Mouse (Mus musculus) heart, embryonic 14.5 days (tissue): ENCODE measurements around the gene Agxt. TPM values are rescaled to one million over a fixed set of nuclear protein-coding genes. Genes with fewer than 3 reads are reported as not detected.

Experiments
- ATAC-seq: fragments of 200-750 bp; cut with Nextera tagmentation; 2 replicates; pipeline ENCODE4 v1.8.0; 2017; ENCODE audit warnings: low read depth, moderate TSS enrichment; ENCODE audit not compliant: insufficient number of reproducible peaks, insufficient read depth, low FRiP score
- H3K27ac ChIP-seq, 2 experiments: fragments of 200-500 bp in 1 of 2; fragments of 300-500 bp in 1 of 2; sonication (generic) in 1 of 2; replicated peaks in 1 of 2; 2 replicates each; pipeline ENCODE4 v1.5.1; 2012 to 2014; ENCODE audit warnings: low read depth in 2 of 2, low read length in 2 of 2, control low read depth in 1 of 2, mild to moderate bottlenecking in 1 of 2, mixed read lengths in 1 of 2; ENCODE audit not compliant: control insufficient read depth in 1 of 2, insufficient read depth in 1 of 2
- H3K27me3 ChIP-seq: fragments of 300-500 bp; sonication (generic); 2 replicates; pipeline ENCODE4 v1.6.1; 2014; ENCODE audit warnings: mild to moderate bottlenecking, low read length, control low read depth; ENCODE audit not compliant: control insufficient read depth, insufficient read depth
- H3K36me3 ChIP-seq: fragments of 300-500 bp; sonication (generic); 2 replicates; pipeline ENCODE4 v1.6.1; 2014; ENCODE audit warnings: mild to moderate bottlenecking, control low read depth, low read length, mixed read lengths; ENCODE audit not compliant: control insufficient read depth, insufficient read depth
- H3K4me1 ChIP-seq, 2 experiments: fragments of 200-500 bp in 1 of 2; fragments of 300-500 bp in 1 of 2; sonication (generic) in 1 of 2; 2 replicates each; pipeline ENCODE4 v1.6.1; 2012 to 2014; ENCODE audit warnings: low read length in 2 of 2, control low read depth in 1 of 2, mixed read lengths in 1 of 2; ENCODE audit not compliant: control insufficient read depth in 2 of 2, insufficient read depth in 2 of 2
- H3K4me2 ChIP-seq: fragments of 300-500 bp; sonication (generic); 2 replicates; pipeline ENCODE4 v1.6.1; 2014; ENCODE audit warnings: mild to moderate bottlenecking, low read length
- H3K4me3 ChIP-seq, 2 experiments: fragments of 200-500 bp in 1 of 2; fragments of 300-500 bp in 1 of 2; sonication (generic) in 1 of 2; 2 replicates each; pipeline ENCODE4 v1.5.1; 2012 to 2014; ENCODE audit warnings: low read length in 2 of 2, mild to moderate bottlenecking in 2 of 2, control low read depth in 1 of 2, low read depth in 1 of 2, moderate library complexity in 1 of 2; ENCODE audit not compliant: control insufficient read depth in 1 of 2, insufficient read depth in 1 of 2
- H3K9ac ChIP-seq: fragments of 300-500 bp; sonication (generic); 2 replicates; pipeline ENCODE4 v1.6.1; 2014; ENCODE audit warnings: mild to moderate bottlenecking, low read length
- H3K9me3 ChIP-seq: fragments of 300-500 bp; sonication (generic); 2 replicates; pipeline ENCODE4 v1.6.1; 2016; ENCODE audit warnings: low read length, control low read depth; ENCODE audit not compliant: control insufficient read depth
- WGBS: fragments of 180-500 bp; shearing (Covaris S2); extraction: QIAGEN DNeasy Blood & Tissue Kit; methylation state at CpG from one replicate; pipeline ENCODE4 v1.1.7; 2014; 5-methylcytosine and 5-hydroxymethylcytosine counted together
- polyA plus RNA-seq: library from polyadenylated mRNA; unstranded; fragments of >200 nt; fragmentation: Nextera tagmentation; extraction: Ambion mirVana; gene quantifications from 2 replicates; pipeline ENCODE4 v1.2.1, GENCODE M21; 2014

Gene Agxt
- polyA plus RNA-seq, 1 experiment from 2014 or later, result not detected

DNA sequence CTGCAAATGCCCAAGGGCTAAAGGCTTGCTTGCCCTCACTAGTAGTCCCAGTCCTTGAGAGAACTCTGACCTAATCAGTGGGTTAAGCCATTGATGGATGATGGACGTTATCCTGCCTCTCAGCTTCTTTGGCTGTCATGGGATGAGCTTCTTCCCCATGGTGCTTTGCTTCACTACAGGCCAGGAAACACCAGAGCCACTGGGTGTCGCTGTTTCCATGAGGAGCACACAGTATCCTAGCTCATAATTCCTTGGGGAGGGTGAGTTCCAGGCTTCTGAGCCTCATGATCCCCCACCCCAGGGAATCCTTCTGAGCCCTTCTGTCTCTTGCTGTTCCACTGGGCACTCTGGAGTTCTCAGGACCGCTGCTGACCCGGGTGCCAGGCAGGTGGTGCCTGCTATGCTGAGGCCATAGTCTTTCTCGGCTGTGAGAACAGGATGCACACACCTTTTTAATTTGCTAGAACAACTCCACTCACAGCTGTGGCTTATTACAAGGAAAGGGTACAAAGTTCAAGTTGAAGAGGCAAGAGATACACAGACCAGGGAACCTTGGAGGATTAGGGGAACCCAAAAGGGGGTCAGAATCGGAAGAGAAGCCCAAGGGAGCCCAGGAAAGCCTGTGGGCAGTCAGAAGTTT is 6.2 kb upstream of the Agxt start:
- no peaks in the 10 kb centered on the region for H3K36me3 ChIP-seq
- no peak for ATAC-seq
- no peaks in the 10 kb centered on the region for H3K9me3 ChIP-seq
- H3K27me3 ChIP-seq, result peaks cover 7% of the 10 kb centered on the region
- WGBS, result 26% methylated on average over 6 of the region's 6 CpGs
- no peak overlapping the region for H3K4me3 ChIP-seq
- no peak overlapping the region for H3K4me2 ChIP-seq
- no peaks in the 10 kb centered on the region for H3K4me1 ChIP-seq
- H3K9ac ChIP-seq, result no peak overlapping the region
- no peak overlapping the region for H3K27ac ChIP-seq

DNA sequence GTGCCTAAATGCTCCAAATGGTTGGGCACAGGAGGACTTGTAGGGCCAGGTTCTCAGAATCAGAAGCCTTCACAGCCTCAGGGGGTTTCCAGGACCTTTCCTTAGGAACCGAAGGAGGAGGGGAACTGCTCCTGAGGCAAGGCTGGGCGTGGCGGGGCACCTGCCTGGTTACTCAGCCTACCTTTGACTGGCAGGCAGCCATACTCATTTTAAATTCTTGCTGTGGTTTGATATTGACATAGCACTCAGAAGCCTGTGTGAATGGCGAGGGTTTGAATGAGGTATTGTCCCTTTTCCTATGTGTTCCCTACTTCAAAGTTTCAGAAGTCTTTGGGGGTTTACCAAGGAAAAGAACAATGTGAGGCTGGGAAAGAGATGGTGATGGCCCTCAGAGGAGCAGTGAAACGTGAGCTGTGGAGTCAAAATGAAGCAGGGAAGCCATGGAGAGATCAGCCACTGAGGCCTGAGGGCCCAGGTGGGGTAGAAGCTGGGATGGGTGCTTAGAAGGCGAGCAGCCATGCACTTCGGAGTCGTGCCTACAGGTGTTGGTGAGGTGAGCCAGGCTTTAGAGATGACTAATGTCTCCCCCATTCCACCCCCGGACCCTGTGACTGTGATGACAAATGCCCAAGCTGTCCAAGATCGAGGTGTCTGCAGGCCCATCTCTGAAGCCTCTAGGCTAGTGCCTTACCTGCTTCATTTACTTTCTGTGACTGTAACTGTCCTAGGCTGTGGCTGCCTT is 4.6 kb upstream of the Agxt start:
- ATAC-seq, result no peak
- Histone ChIP-seq H3K4me2 (no peak overlapping the region), H3K36me3 (no peaks in the 10 kb centered on the region), H3K27ac (no peak overlapping the region), H3K9ac (no peak overlapping the region), H3K27me3 (peaks cover 7% of the 10 kb centered on the region), H3K4me3 (no peak overlapping the region), H3K4me1 (no peaks in the 10 kb centered on the region; a peak in 1 of 4 replicates), H3K9me3 (no peaks in the 10 kb centered on the region)
- 73% methylated on average over 10 of the region's 10 CpGs for WGBS

DNA sequence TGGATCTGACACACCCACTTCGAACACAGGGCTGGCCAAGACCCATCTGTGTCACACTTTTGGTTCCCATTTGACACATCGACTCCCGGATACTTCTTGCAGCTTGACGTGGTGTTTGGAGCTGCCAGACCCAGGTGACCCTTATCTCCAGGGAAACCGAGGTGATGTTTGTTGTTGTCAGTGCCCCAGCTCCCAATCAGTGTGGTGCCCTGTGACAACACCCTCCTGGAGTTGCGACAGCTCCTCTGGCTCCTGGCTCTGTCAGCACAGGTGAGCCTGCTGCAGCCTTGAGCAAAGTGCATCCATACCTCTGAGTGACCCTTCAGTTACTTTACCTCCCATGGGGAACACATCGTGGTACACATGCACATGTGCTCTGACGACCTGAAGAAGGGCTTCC is 2.4 kb upstream of the Agxt start:
- Histone ChIP-seq H3K4me1 (peaks cover 0 to 2% of the 10 kb centered on the region in 2 experiments; a peak in 1 of 4 replicates), H3K9ac (no peak overlapping the region), H3K27ac (no peak overlapping the region), H3K4me2 (no peak overlapping the region), H3K27me3 (peaks cover 7% of the 10 kb centered on the region), H3K9me3 (no peaks in the 10 kb centered on the region), H3K4me3 (no peak overlapping the region), H3K36me3 (no peaks in the 10 kb centered on the region)
- WGBS, result 51% methylated on average over 8 of the region's 8 CpGs
- ATAC-seq, result no peak

DNA sequence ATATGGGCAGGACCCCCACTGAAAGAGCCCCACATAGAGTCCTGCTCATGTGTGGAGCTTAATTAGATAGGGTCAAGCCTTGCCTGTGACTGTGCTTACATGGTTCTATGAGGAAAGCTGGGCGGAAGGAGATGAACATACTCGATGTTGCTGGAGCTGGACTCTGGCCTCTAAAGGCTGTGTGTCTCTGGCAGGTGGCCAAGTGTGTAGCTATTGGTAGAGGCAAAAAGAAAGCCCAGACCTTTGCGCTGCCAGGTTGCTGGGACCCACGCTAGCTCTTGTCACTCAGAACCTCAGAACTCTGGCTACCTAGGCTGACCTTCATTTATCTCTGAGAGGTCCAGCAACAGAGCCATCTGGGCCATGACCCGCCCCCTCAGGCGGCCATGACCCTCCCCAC is 3.5 kb downstream of the Agxt start:
- H3K27ac ChIP-seq, result no peak overlapping the region
- H3K36me3 ChIP-seq, result no peaks in the 10 kb centered on the region
- H3K4me3 ChIP-seq, result no peak overlapping the region
- H3K27me3 ChIP-seq, result peaks cover 19% of the 10 kb centered on the region
- H3K9ac ChIP-seq, result no peak overlapping the region
- H3K4me2 ChIP-seq, result no peak overlapping the region
- no peak for ATAC-seq
- no peaks in the 10 kb centered on the region for H3K9me3 ChIP-seq
- H3K4me1 ChIP-seq, result peaks cover 4 to 6% of the 10 kb centered on the region in 2 experiments; a peak in 3 of 4 replicates
- WGBS, result 59% methylated on average over 6 of the region's 6 CpGs

DNA sequence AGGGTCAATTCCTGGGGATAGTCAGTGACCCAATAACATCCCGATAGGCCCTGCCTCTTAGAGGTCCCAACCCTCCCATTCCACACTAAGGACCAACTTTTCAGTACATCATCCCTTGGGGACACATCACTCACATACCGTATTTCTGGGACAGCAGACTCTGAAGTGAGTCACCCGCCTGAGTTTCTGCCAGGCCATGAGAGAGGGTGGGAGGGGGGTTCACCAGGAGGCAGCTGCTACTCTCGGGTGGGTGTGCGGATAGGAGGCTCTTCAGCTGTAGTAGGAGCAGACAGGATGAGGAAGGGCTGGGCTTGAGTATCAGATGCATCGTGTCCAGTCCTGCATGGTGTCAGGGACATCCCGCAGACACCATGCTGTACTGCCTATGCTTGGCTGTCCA is 4.7 kb downstream of the Agxt start:
- H3K27ac ChIP-seq, result no peak overlapping the region
- H3K4me3 ChIP-seq, result no peak overlapping the region
- no peaks in the 10 kb centered on the region for H3K9me3 ChIP-seq
- no peak overlapping the region for H3K4me2 ChIP-seq
- peaks cover 19% of the 10 kb centered on the region for H3K27me3 ChIP-seq
- 55% methylated on average over 7 of the region's 7 CpGs for WGBS
- no peak overlapping the region for H3K9ac ChIP-seq
- peaks cover 15 to 18% of the 10 kb centered on the region in 2 experiments for H3K4me1 ChIP-seq
- H3K36me3 ChIP-seq, result no peaks in the 10 kb centered on the region
- ATAC-seq, result no peak

DNA sequence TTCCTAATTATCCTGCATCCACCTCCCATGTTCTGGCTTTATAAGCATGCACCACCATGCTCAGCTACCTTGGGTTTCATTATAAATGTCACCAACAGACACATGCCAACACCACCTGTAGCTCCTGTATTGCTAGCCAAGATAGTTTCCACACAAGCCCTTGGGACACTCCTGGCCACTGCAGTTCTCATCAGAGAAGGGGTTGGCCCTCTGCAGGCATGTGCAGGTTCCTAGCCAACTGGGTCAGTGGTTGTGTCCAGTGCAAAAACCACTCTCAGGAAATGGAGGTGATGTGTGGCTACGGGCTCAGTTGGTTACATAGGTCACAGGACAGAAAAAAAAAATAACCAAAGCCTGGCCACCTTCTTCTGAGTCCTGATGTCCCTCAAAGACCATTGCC is 7.8 kb downstream of the Agxt start:
- no peaks in the 10 kb centered on the region for H3K9me3 ChIP-seq
- H3K4me3 ChIP-seq, result no peak overlapping the region
- H3K4me2 ChIP-seq, result no peak overlapping the region
- ATAC-seq, result no peak
- WGBS, result 82% methylated on average over 1 of the region's 1 CpGs
- peaks cover 13 to 18% of the 10 kb centered on the region in 2 experiments for H3K4me1 ChIP-seq
- H3K27me3 ChIP-seq, result peaks cover 31% of the 10 kb centered on the region
- H3K36me3 ChIP-seq, result no peaks in the 10 kb centered on the region
- no peak overlapping the region for H3K27ac ChIP-seq
- no peak overlapping the region for H3K9ac ChIP-seq

DNA sequence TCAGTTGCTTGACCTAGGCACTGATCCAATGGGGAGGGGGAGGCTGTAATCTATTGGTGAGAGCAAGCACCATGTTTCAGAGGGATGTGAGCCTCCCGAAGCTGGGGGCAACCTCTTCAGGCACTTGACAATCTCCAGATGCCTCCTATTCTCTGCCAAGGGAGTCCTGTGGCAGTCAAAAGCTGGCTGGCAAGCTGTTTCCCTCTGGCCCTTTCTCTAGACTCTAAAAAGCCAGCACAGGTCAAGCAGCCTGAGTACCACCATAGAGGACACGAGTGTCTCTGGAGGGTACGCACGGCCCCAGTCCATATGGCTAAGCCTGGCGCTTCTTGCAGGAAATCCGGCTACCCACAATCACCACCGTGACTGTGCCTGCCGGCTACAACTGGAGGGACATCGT is 9.1 kb downstream of the Agxt start:
- Histone ChIP-seq H3K4me2 (peak overlapping the region; percentile 11; the same call in 1 of the 2 replicates), H3K27me3 (peaks cover 35% of the 10 kb centered on the region), H3K9ac (no peak overlapping the region), H3K36me3 (no peaks in the 10 kb centered on the region), H3K9me3 (no peaks in the 10 kb centered on the region), H3K4me1 (peaks cover 12 to 14% of the 10 kb centered on the region in 2 experiments), H3K27ac (peak overlapping the region in 1 of 2 experiments; percentile 19; a peak in 1 of 4 replicates), H3K4me3 (no peak overlapping the region)
- 52% methylated on average over 9 of the region's 9 CpGs for WGBS
- no peak for ATAC-seq
